Mouse (Mus musculus) hindbrain, postnatal 0 days (tissue): Measurements from ENCODE around the gene Wnk2. TPM values are rescaled to one million over a fixed set of nuclear protein-coding genes. Genes with fewer than 3 reads are reported as not detected.

Source experiments
- ATAC-seq: fragments of 200-750 bp; cut with Nextera tagmentation; 2 replicates; pipeline ENCODE4 v1.8.0; 2017; ENCODE audit warnings: mild to moderate bottlenecking, moderate TSS enrichment, moderate library complexity
- DNase-seq: peaks from one replicate; pipeline ENCODE4 v3.0.0-alpha.2; 2015; ENCODE audit warnings: low spot score
- H3K27ac ChIP-seq: fragments of 300-500 bp; sonication (generic); 2 replicates; pipeline ENCODE4 v1.5.1; 2014; ENCODE audit warnings: mild to moderate bottlenecking
- H3K27me3 ChIP-seq: fragments of 300-500 bp; sonication (generic); 2 replicates; pipeline ENCODE4 v1.6.1; 2014; ENCODE audit warnings: low read length, mixed read lengths; ENCODE audit not compliant: insufficient read depth
- H3K36me3 ChIP-seq: fragments of 300-500 bp; sonication (generic); 2 replicates; pipeline ENCODE4 v1.6.1; 2014; ENCODE audit warnings: low read length, mixed read lengths; ENCODE audit not compliant: insufficient read depth
- H3K4me1 ChIP-seq: fragments of 300-500 bp; sonication (generic); 2 replicates; pipeline ENCODE4 v1.6.1; 2014; ENCODE audit warnings: antibody characterized with exemption, low read length, mixed read lengths; ENCODE audit not compliant: insufficient read depth
- H3K4me2 ChIP-seq: fragments of 300-500 bp; sonication (generic); 2 replicates; pipeline ENCODE4 v1.6.1; 2014; ENCODE audit warnings: low read depth, mild to moderate bottlenecking, low read length, moderate library complexity, mixed read lengths
- H3K4me3 ChIP-seq: fragments of 300-500 bp; sonication (generic); 2 replicates; pipeline ENCODE4 v1.5.1; 2014; ENCODE audit warnings: low read length
- H3K9ac ChIP-seq: fragments of 300-500 bp; sonication (generic); replicated peaks from 2 replicates; pipeline ENCODE4 v1.6.1; 2014; ENCODE audit warnings: mild to moderate bottlenecking, low read length, moderate library complexity, mixed read lengths
- H3K9me3 ChIP-seq: fragments of 300-500 bp; sonication (generic); 2 replicates; pipeline ENCODE4 v1.6.1; 2016; ENCODE audit warnings: low read length, mixed read lengths
- CTCF ChIP-seq: IDR thresholded peaks from 2 replicates; pipeline ENCODE4 v1.5.1; 2016; ENCODE audit warnings: antibody characterized with exemption, control low read depth, low read depth
- WGBS: fragments of 180-500 bp; shearing (Covaris S2); extraction: QIAGEN DNeasy Blood & Tissue Kit; methylation state at CpG from one replicate; pipeline ENCODE4 v1.1.7; 2014; 5-methylcytosine and 5-hydroxymethylcytosine counted together
- polyA plus RNA-seq: library from polyadenylated mRNA; unstranded; fragments of >200 nt; fragmentation: Nextera tagmentation; extraction: Ambion mirVana; gene quantifications from 2 replicates; pipeline ENCODE4 v1.2.1, GENCODE M21; 2015
- total RNA-seq: library from RNA; depleted of rRNA; stranded (reverse); fragments of >200 nt; gene quantifications from 2 replicates; pipeline ENCODE4 v1.2.3, GENCODE M21; 2014

The Wnk2 gene
- total and polyA plus RNA-seq, 2 experiments from 2014 or later, result 15.1 to 63.8 TPM

- H3K27ac ChIP-seq, result no peak overlapping the region
- DNase-seq, result no peak
- no peaks in the 10 kb centered on the region for H3K9me3 ChIP-seq
- no peaks in the 10 kb centered on the region for H3K36me3 ChIP-seq
- no peak overlapping the region for H3K4me2 ChIP-seq
- H3K27me3 ChIP-seq, result no peaks in the 10 kb centered on the region
- H3K4me1 ChIP-seq, result no peaks in the 10 kb centered on the region; the same call in 1 of the 2 replicates
- WGBS, result 50% methylated on average over 8 of the region's 8 CpGs
- ATAC-seq, result 0 out of 2 replicates have a peak, but pooled peaks have one; percentile 24
- no peak overlapping the region for H3K4me3 ChIP-seq
- no peak overlapping the region for H3K9ac ChIP-seq
- no peak for TF ChIP-seq CTCF
These were observed 118.9 kb downstream of the Wnk2 start for GRCm38 (mm10) chr13:49028757-49029539.

- H3K4me2 ChIP-seq, result no peak overlapping the region
- H3K27ac ChIP-seq, result no peak overlapping the region
- H3K9ac ChIP-seq, result no peak overlapping the region
- no peak for ATAC-seq
- DNase-seq, result no peak
- TF ChIP-seq CTCF, result no peak
- H3K36me3 ChIP-seq, result no peaks in the 10 kb centered on the region
- no peaks in the 10 kb centered on the region for H3K27me3 ChIP-seq
- H3K4me3 ChIP-seq, result no peak overlapping the region
- no peaks in the 10 kb centered on the region for H3K9me3 ChIP-seq
- WGBS, result 89% methylated on average over 8 of the region's 8 CpGs
- H3K4me1 ChIP-seq, result no peaks in the 10 kb centered on the region; the same call in 1 of the 2 replicates
These were observed 120.8 kb downstream of the Wnk2 start for GRCm38 (mm10) chr13:49027057-49027456.

DNA sequence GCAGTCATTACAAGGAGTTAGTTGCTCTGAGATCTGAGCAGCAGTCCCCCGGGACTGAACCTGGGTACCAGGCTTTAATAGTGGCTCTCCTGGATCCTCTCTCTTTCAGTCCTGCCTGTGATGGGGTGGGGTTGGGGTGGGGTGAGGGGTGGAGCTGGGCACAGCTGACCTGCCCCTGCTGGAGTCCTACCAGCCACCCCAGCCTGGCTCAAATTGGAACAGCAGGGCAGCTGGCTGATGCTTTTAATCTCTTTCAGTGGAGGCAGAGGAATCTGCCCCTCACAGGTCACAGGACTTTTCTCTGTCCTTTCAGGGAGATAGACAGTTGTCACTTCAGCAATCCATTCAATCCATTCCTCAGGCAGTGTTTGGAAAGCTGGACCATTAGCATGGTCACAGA, 122.3 kb downstream of the Wnk2 start:
- H3K27me3 ChIP-seq, result no peaks in the 10 kb centered on the region

DNA sequence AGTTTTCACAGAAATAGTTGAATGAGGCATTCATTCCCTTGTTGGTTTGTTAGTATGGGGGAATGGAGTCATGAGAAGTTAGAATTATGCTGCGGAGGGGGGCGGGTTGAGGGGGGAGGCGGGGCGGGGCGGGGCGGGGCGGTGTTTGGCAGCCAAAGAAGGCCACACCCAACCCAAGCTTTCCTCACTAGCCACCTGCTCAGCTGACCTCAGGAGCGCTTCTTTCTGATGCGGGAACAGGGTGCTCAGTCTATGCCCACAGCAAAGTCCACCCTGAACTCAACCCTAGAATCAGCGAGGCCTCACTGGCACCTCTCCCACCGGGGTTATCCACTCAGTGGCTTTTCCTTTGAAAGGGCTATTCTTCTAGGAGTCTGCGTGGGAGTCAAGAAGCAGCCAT, 123.1 kb downstream of the Wnk2 start:
- WGBS, result 16% methylated on average over 9 of the region's 12 CpGs

More for the DNA sequence above, 122.3 kb downstream of the Wnk2 start:
- ATAC-seq (no peak), DNase-seq (no peak)
- Histone ChIP-seq H3K9me3 (no peaks in the 10 kb centered on the region), H3K4me3 (no peak overlapping the region), H3K36me3 (no peaks in the 10 kb centered on the region), H3K4me2 (no peak overlapping the region), H3K27ac (no peak overlapping the region), H3K4me1 (no peaks in the 10 kb centered on the region; the same call in 1 of the 2 replicates), H3K9ac (no peak overlapping the region)
- WGBS, result 9% methylated on average over 1 of the region's 1 CpGs
- no peak for TF ChIP-seq CTCF

DNA sequence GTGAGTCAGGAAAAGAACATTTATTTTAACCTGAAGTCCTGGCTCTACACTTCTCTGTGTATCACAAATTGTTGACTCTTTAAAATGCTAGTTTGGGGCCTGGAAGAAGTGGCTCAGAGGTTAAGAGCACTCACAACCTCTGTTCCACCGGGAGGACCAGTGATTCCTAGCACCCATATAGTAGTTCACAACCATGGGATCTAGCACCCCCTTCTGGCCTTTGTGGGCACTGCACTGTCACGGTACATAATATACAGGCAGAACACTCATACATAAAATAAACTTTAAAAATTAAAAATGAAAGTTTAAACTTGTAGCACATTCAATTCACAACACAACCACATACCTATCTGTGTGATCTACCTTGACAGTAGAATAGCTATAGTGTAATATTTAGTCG, 126.1 kb downstream of the Wnk2 start:
- H3K9ac ChIP-seq, result no peak overlapping the region

More for the DNA sequence above, 123.1 kb downstream of the Wnk2 start:
- Histone ChIP-seq H3K27me3 (no peaks in the 10 kb centered on the region), H3K9ac (no peak overlapping the region), H3K9me3 (no peaks in the 10 kb centered on the region), H3K4me3 (no peak overlapping the region), H3K27ac (no peak overlapping the region), H3K4me2 (no peak overlapping the region), H3K36me3 (no peaks in the 10 kb centered on the region), H3K4me1 (no peaks in the 10 kb centered on the region; the same call in 1 of the 2 replicates)
- DNase-seq (no peak), ATAC-seq (no peak)
- TF ChIP-seq CTCF, result no peak

GRCm38 (mm10) chr13:49020152-49020551, 127.7 kb downstream of the Wnk2 start:
- Histone ChIP-seq H3K4me3 (no peak overlapping the region), H3K4me1 (peaks cover 15% of the 10 kb centered on the region), H3K36me3 (no peaks in the 10 kb centered on the region), H3K9me3 (no peaks in the 10 kb centered on the region), H3K27ac (no peak overlapping the region), H3K27me3 (no peaks in the 10 kb centered on the region), H3K4me2 (no peak overlapping the region), H3K9ac (no peak overlapping the region)
- WGBS, result 36% methylated on average over 5 of the region's 5 CpGs
- no peak for ATAC-seq
- TF ChIP-seq CTCF, result no peak
- DNase-seq, result no peak

More for the DNA sequence above, 126.1 kb downstream of the Wnk2 start:
- Histone ChIP-seq H3K9me3 (no peaks in the 10 kb centered on the region), H3K4me3 (no peak overlapping the region), H3K27me3 (no peaks in the 10 kb centered on the region), H3K4me1 (no peaks in the 10 kb centered on the region; the same call in 1 of the 2 replicates), H3K36me3 (no peaks in the 10 kb centered on the region), H3K4me2 (no peak overlapping the region), H3K27ac (no peak overlapping the region)
- 66% methylated on average over 3 of the region's 3 CpGs for WGBS
- no peak for DNase-seq
- ATAC-seq, result no peak
- peak; percentile 59 for TF ChIP-seq CTCF

- 96% methylated on average over 1 of the region's 1 CpGs for WGBS
- no peak overlapping the region for H3K9ac ChIP-seq
- no peak for ATAC-seq
- no peaks in the 10 kb centered on the region for H3K36me3 ChIP-seq
- TF ChIP-seq CTCF, result no peak
- no peaks in the 10 kb centered on the region for H3K27me3 ChIP-seq
- peaks cover 16% of the 10 kb centered on the region for H3K4me1 ChIP-seq
- no peak overlapping the region for H3K4me3 ChIP-seq
- H3K4me2 ChIP-seq, result no peak overlapping the region
- no peak overlapping the region for H3K27ac ChIP-seq
- DNase-seq, result no peak
- no peaks in the 10 kb centered on the region for H3K9me3 ChIP-seq
These were observed 130.4 kb downstream of the Wnk2 start for GRCm38 (mm10) chr13:49017375-49017774.
